Mouse (Mus musculus) liver, embryonic 14 days (tissue): ENCODE data around the gene Jph2. TPM values are rescaled to one million over a fixed set of nuclear protein-coding genes. Genes with fewer than 3 reads are reported as not detected.

ENCODE experiments used
- polyA plus RNA-seq: library from polyadenylated mRNA; depleted of rRNA; stranded (reverse); fragments of >200 nt; gene quantifications from 2 replicates; pipeline ENCODE4 v1.2.3, GENCODE M21; 2012; rRNA removed

The Jph2 gene
- 0.05 and 0.21 TPM in 2 replicates for polyA plus RNA-seq

DNA sequence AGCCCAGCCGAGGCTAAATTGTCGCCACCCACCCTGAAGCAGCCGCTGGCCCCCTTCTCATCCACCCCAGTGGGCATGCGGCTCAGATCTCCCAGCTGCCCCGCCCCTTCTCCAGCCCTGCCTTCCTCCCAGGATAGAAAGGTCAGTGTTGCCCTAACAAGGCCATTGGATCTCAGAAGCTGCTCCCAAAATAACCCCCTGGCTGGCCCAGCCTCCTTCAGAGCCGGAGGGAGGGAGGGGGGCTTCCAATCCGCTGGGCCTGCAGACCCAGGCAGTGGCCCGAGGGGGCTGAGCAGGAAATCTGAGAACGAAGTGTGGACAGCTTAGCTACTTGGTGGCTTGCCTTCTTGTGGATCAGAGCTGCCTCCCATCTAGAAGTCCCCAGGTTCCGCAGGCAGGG, at the start of gene Jph2:
Gene Jph2, minus strand, starts transcription at position 89 of the 400 bp plus-strand sequence.

DNA sequence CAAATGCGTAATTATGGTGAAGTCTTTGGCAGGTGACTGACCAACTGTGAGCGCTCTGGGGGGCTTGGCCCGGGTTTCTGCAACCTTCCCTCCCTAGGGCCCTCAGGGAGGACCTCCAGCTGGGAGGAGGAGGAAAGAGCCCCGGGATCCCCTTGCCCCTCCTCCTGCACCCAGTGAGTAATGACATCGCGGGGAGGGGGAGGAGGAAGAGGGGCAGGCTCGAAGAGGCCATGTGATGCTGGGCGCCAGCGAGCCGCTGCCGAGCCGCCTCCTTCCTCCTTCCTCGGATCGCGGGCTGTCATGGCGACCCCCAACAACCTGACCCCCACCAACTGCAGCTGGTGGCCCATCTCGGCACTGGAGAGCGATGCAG, 40.4 kb upstream of the Jph2 start, which contains the start of gene Gdap1l1:
Gene Gdap1l1, plus strand, starts transcription at position 231 of the 373 bp plus-strand sequence.

GRCm38 (mm10) chr2:163424597-163424996, 26.8 kb upstream of the Jph2 start, which contains the start of gene Oser1:
Gene Oser1, minus strand, starts transcription at chr2:163424697.

Other genes with a start within 250 kb of the Jph2 start
- 0.70 and 0.76 TPM in 2 replicates for gene Tox2, start 194.9 kb downstream of the Jph2 start, polyA plus RNA-seq
- 12.5 and 15.3 TPM in 2 replicates for gene Oser1, start 26.7 kb upstream of the Jph2 start, polyA plus RNA-seq
- 0.02 and 0.05 TPM in 2 replicates for gene Gdap1l1, start 40.5 kb upstream of the Jph2 start, polyA plus RNA-seq
- 1.7 and 1.9 TPM in 2 replicates for gene Fitm2, start 74.6 kb upstream of the Jph2 start, polyA plus RNA-seq
- gene R3hdml, start 94.3 kb upstream of the Jph2 start, polyA plus RNA-seq, result not detected in 2 replicates
- gene Hnf4a, start 108.8 kb upstream of the Jph2 start, polyA plus RNA-seq, result 19.3 and 24.0 TPM in 2 replicates
- 4.5 and 5.5 TPM in 2 replicates for gene Ttpal, start 204.3 kb upstream of the Jph2 start, polyA plus RNA-seq
- gene Serinc3, start 247.1 kb upstream of the Jph2 start, polyA plus RNA-seq, result 232 and 282 TPM in 2 replicates